Mouse (Mus musculus) frontal cortex, postnatal 10 days (tissue): Measurements from ENCODE around the gene Map7.

Experiments used
- DNase-seq, 2 experiments: peaks; one replicate each; pipeline ENCODE4 v3.0.0; 2022; ENCODE audit warnings: low spot score in 2 of 2, mixed read lengths in 1 of 2

The Map7 gene

DNA sequence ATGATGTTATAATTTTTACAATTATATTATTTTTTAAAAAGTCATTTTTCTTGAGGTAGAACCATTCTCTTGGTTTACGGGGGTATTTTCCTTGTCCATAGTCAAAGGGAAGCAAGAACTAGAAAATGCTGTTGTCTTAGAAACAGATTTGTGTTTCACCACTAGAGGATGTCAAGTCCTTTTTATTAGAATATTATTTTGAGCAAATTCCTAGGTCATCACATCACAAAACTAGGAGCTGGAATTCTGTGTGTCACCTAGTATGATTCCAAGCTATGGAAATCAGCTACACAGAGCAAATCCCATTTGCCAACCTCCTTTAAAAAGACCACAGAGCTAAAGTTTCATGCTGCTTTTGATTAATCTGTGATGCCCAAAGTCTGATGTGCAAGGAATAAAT lies 3.9 kb downstream of the Map7 start:
- DNase-seq: no peak

GRCm38 (mm10) chr10:20153507-20153906 lies 5.2 kb downstream of the Map7 start:
- no peak for DNase-seq

DNA sequence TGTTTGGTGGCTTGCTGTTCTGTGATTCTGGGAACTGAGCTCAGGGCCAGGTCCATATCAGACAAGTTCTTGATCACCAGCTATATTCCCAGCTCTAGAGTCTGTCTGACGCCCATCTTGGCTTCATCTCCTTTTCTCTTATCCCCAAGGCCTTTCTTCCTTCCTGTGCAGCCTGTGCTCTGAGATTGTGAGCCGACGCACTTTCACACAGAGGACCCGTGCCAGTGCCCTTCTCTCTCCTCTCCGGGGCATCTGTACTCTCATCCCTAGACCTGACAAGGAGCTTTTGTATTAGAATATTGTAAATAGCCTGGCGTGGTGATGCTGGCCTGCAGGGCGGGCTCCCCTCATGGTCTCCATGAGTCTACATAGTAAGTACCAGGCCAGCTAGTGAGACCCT lies 7.1 kb downstream of the Map7 start:
- DNase-seq: no peak

DNA sequence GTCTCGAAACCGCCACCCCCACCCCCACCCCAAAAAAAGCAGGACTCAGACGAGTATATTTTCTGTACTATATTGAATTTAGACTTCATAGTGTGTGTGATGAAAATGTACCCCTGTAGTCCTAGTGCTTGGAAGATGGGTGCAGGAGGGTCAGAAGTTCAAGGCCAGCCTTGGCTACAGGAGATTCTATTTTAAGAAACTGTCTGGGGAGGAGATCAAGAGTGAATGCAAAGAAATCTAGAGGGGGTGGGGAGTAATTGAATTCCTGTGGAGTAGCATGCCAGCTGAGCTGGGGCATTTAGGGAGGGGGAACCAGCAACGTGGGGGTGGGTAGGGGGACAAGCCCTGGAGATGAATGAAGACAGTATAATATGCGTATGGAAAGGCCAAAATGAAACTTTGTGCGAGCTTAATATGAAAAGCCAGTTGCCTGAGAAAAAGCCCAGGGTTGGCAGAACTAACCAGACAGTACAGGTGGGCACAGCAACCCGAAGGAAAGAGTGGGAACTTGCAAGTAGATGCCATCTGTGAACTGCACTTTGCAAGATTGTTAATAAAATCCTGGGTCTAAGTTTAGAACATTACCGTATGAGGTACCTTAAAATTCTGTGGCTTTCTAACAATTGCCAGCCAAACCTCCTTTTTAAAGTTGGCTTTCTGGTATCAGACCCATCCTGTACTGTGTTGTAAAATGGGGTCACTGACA lies 8.9 kb downstream of the Map7 start:
- DNase-seq: no peak

DNA sequence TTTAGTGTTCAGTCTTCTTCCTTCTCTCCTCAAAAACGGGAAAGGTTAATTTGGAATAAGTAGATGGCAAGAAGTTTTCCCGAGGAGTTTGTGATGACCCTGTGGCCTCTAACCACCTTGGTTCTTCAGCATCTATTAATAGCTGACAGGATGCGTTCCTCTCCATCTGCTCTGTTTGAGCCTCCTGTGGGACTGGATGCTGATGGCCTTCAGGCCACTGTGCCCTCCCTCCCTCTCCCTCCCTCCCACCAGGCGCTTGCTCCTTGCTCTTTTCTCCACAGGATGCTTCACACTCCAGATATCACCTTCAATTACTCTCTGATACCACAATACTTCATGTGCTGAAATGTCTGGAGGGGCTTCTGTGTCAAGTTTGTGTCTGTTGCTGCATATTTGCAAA lies 10.5 kb downstream of the Map7 start:
- no peak for DNase-seq

GRCm38 (mm10) chr10:20159308-20159707 lies 11.0 kb downstream of the Map7 start:
- DNase-seq: no peak

DNA sequence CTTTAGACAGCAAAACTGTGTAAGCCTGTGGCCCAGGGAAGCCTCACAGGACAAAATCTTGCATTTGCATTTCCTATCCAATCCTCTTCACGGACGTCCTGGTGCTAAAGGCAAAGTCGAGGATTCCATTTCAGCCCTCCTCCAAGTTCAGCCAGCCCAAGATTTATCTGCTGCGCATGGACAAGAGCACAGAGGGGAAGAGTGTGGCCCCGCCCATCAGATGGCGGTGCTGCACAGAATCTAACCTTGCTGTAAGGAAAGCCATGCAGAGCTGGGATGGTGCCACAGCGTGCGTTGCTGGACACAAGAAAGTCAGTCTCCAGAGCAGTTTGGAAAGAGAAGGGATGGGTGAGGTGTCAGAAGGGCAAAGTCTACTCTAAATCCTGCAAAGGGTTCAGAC lies 12.6 kb downstream of the Map7 start:
- DNase-seq: no peak

- no peak for DNase-seq
Observed at GRCm38 (mm10) chr10:20164810-20165209, 16.5 kb downstream of the Map7 start.

- DNase-seq: no peak
Observed at GRCm38 (mm10) chr10:20166797-20167196, 18.5 kb downstream of the Map7 start.

GRCm38 (mm10) chr10:20167467-20167866 lies 19.2 kb downstream of the Map7 start:
- no peak for DNase-seq

- DNase-seq: no peak
Observed at GRCm38 (mm10) chr10:20169182-20169674, 21.0 kb downstream of the Map7 start.

DNA sequence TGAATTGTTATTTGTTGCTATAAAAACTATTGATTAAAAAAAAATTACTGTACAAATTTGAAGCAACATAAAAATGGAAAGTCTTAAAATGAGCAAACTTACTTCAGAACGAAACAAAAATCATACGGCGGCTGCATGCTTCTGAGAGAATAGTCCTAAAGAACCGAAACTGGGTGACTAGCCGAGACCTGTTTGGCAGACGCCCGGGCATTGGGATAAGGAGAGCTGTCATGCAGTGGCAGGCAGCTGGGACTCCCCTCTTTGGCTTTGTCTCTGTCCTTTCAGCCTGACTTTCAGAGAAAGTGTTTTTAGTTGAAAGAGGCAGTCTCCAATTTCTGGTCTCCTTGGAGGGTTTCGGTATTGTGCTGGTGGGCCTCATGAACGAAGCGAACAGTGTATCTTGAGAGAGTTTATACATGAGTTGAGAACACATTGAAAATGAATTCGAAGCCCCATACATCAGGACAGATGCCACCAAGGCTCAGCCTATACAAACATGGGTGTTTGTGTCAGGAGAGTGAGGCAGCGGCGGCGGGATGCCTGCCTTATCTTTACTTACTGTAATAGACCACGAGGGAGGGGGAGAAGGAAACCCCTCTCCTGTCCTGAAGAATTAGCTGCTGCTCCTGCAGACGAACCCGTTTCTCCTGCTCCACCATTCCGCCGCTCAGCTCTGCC lies 21.8 kb downstream of the Map7 start:
- no peak for DNase-seq

DNA sequence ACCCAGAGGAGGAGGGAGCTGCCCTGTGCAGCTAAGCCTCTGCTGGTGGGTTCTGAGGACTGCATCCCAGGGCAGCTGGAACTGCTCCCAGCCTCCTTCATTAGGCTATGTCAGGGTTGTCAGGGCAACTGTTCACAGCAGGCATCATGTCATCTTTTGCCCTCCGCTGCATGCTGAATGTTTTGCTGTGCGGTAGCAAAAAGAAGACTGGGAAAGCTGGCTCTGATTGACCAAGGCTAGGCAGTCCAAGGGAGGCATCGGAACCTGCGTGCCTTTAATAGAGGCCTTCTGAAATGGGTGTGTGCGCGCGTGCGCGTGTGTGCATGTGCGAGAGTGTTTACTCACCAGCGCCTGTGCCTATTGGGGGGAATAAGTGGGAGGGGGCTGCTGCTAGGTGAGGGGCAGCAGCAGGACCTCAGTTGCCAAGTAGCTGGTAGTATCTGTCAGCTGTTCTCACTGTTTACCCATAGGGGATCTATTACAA lies 22.4 kb downstream of the Map7 start:
- DNase-seq: peak; percentile 79 to 82

- DNase-seq: no peak
Observed at GRCm38 (mm10) chr10:20171209-20171608, 22.9 kb downstream of the Map7 start.

GRCm38 (mm10) chr10:20171756-20172155 lies 23.5 kb downstream of the Map7 start:
- DNase-seq: no peak

DNA sequence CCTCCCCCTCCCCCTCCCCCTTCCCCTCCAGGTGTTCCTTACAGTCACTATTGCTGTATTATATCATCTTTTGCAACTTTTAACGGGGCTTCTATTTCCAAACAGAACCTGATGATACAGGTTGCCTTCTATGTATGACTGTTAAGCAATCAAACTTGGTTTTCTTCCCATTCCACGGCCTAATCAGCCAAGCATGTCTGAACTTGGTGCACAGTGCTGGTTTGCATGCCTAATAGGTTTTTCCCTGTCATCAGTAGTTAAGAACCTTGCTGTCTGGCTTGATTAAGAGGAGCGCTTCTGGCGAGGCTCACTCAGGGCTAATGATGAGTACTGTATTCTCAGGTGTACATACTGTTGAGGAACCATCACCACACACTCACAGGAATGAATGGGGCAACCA lies 25.5 kb downstream of the Map7 start:
- no peak for DNase-seq

DNA sequence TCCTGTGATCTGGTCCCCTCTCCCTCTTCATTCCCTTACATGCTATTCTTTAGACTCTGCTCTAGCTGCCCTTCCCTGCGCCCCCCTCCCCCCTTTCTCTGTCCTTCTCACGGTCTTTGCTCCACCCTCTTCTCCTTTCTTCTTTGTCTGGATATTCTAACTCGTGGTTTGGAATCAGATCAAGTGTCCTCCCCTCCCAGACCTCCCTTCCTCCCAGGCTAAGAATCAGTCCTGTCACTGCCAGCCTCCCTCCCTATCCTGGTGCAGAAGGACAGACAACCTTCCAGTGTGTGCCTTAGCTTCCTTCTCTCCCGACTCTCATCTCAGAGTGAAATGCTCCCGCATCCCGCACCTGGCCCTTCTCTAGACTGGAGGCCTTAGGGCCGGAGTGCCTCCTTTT lies 27.8 kb downstream of the Map7 start:
- no peak for DNase-seq

GRCm38 (mm10) chr10:20178807-20179605 lies 30.7 kb downstream of the Map7 start:
- no peak for DNase-seq

DNA sequence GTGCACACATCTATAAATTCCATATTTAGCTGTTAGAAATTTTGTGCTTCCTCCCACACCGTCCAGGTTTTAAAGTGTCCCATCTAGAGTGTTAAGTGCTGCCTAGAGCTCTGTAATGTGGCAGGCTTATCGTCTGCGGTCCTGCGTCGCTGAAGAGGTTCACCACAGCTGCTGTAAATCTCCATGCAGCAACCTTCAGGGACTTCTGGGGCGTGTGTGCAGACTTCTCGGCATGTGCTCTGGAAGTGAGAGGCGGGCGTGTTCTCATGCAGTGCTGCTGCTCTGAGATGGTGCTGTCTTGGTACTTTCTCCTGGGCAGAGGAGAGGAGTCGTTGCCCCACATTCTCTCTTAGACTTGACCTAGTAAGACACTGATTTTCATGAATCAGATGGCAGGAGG lies 32.9 kb downstream of the Map7 start:
- DNase-seq: no peak

GRCm38 (mm10) chr10:20181680-20182399 lies 33.6 kb downstream of the Map7 start:
- no peak for DNase-seq

DNA sequence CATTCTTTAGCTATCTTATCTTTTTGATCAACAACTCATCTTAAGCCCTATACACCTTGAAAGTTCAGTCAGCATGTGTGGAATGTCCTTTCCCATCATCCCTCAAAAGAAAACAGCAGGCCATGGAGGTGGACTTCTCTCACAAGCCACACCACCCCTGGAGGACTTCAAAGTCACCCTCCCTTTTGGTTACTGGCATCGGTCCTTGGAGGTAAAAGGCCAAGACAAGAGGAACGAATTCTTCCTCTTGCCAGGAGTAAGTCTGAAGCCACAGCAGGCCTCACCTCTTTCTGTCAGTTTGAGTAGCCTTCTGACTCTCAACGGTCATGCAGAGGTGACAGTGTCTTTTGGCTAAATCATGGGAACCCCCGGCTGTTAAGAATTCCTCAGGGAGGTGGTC lies 36.1 kb downstream of the Map7 start:
- DNase-seq: no peak

DNA sequence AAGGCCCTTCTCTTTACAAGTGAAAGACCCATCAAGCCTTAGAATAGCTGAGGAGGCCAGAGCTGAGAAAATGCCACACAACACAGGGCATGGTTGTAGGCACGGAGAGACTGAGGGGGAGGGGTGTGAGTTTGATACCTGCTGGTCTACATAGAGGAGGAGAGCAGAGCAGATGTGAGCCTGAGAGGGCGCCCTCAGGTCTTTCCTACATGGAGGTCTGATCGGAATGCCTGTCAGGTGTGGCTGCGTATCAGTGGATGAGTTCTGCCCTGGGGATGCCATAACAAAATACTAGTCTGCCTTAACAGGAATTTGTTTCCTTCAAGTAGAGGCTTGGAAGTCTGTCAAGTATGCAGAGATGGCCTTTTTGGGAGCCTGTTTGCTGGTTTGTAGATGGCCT lies 37.0 kb downstream of the Map7 start:
- DNase-seq: no peak
